Mouse (Mus musculus): ENCODE measurements at regions not wholly inside any gene's neighbourhood (a gene's known extent, or its start where the extent isn't known, plus 50 kb on each side); places are given as distances from the start of the nearest gene placed in this dataset.
A peak's percentile ranks its signal among the peaks of the same experiment; 100 is the strongest.

DNA sequence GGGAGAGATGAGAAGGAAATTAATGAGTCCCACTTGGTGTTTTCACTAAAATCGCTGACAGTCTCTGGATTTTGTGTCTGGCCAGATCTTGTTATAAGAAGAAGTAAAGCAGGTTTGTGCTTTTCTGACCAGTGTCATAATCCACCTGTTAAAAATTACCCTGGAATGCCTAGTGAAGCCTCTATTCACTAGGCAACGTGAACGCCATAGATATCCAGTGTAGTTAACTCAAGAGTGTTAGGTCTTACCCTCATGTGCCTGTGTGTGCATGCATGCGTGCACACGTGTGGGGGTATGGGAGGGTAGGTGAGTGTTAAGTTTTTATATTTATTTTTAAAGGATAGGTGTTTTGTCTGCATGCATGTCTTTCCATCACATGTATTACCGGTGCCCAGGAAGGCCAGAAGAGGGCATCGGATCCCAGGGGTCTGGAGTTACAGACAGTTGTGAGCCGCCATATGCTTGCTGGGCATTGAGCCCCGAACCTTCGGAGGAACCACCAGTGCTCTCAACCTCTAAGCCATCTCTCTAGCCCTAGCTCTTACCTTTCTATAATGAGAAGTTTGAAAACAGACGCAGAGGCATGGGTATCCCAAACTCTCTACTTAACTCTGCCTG lies 107.5 kb upstream of the Plcz1 start:
- no peak overlapping the region for H3K9ac ChIP-seq (replicated peaks; ENCODE audit: low read depth)
- 89% methylated on average over 11 of the region's 11 CpGs for WGBS
- H3K27ac ChIP-seq (ENCODE audit: low read length), result no peak overlapping the region
- H3K4me2 ChIP-seq (replicated peaks; ENCODE audit: low read depth, low read length), result no peak overlapping the region
- no peak overlapping the region for H3K4me3 ChIP-seq (ENCODE audit: low read depth, low read length)
- DNase-seq (ENCODE audit: low spot score), result no peak
- TF ChIP-seq EP300 (IDR thresholded peaks at IDR 0.05) (no peak), CTCF (IDR thresholded peaks at IDR 0.05) (no peak)
- ATAC-seq, result no peak
- no peaks in the 10 kb centered on the region for H3K4me1 ChIP-seq (ENCODE audit: insufficient read depth, low read depth, low read length)
- H3K9me3 ChIP-seq (ENCODE audit: low read length), result no peaks in the 10 kb centered on the region
- no peaks in the 10 kb centered on the region for H3K36me3 ChIP-seq (ENCODE audit: insufficient read depth, low read length)
- H3K27me3 ChIP-seq (replicated peaks; ENCODE audit: insufficient read depth, low read length), result no peaks in the 10 kb centered on the region

GRCm38 (mm10) chr6:140148138-140148537 lies 106.9 kb upstream of the Plcz1 start:
- Histone ChIP-seq H3K4me3 (ENCODE audit: low read depth, low read length) (no peak overlapping the region), H3K27me3 (replicated peaks; ENCODE audit: insufficient read depth, low read length) (no peaks in the 10 kb centered on the region), H3K4me2 (replicated peaks; ENCODE audit: low read depth, low read length) (no peak overlapping the region), H3K27ac (ENCODE audit: low read length) (no peak overlapping the region), H3K9ac (replicated peaks; ENCODE audit: low read depth) (no peak overlapping the region), H3K9me3 (ENCODE audit: low read length) (no peaks in the 10 kb centered on the region), H3K4me1 (ENCODE audit: insufficient read depth, low read depth, low read length) (no peaks in the 10 kb centered on the region), H3K36me3 (ENCODE audit: insufficient read depth, low read length) (no peaks in the 10 kb centered on the region)
- DNase-seq (ENCODE audit: low spot score), result peak; percentile 13
- ATAC-seq, result 0 out of 2 replicates have a peak, but pooled peaks have one; percentile 16
- TF ChIP-seq CTCF (IDR thresholded peaks at IDR 0.05), result no peak
- TF ChIP-seq EP300 (IDR thresholded peaks at IDR 0.05), result no peak
- WGBS, result 38% methylated on average over 3 of the region's 3 CpGs

DNA sequence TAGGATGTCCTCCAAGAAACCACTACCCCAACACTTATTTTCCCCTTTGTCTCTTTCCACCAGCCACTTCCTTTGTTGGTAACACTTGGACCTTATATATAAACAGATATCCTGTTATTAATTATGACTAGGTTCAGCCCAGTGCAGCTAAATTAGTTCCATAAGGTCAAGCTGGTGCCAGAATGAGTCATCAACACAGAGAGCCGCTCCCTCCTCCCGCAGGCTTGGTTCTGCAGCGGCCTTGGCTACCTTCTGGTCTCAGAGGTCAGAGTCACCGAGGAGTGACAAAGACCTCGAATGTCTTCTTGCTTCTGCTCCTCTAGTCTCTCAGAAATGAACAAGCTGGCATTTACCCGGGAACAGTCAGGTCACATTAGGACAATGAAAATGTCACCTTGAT lies 106.5 kb upstream of the Plcz1 start:
- peak; percentile 22 for DNase-seq (ENCODE audit: low spot score)
- no peak overlapping the region for H3K4me3 ChIP-seq (ENCODE audit: low read depth, low read length)

GRCm38 (mm10) chr6:140133734-140134133 lies 92.5 kb upstream of the Plcz1 start:
- no peak for TF ChIP-seq EP300 (IDR thresholded peaks at IDR 0.05)
- TF ChIP-seq CTCF (IDR thresholded peaks at IDR 0.05), result no peak
- Histone ChIP-seq H3K4me1 (ENCODE audit: insufficient read depth, low read depth, low read length) (no peaks in the 10 kb centered on the region), H3K4me2 (replicated peaks; ENCODE audit: low read depth, low read length) (no peak overlapping the region), H3K36me3 (ENCODE audit: insufficient read depth, low read length) (no peaks in the 10 kb centered on the region), H3K27ac (ENCODE audit: low read length) (no peak overlapping the region), H3K9me3 (ENCODE audit: low read length) (no peaks in the 10 kb centered on the region), H3K9ac (replicated peaks; ENCODE audit: low read depth) (no peak overlapping the region), H3K4me3 (ENCODE audit: low read depth, low read length) (no peak overlapping the region), H3K27me3 (replicated peaks; ENCODE audit: insufficient read depth, low read length) (no peaks in the 10 kb centered on the region)
- DNase-seq (ENCODE audit: low spot score), result no peak
- no peak for ATAC-seq
- WGBS, result 73% methylated on average over 8 of the region's 8 CpGs

More for the DNA sequence above, 106.5 kb upstream of the Plcz1 start:
- no peak for TF ChIP-seq EP300 (IDR thresholded peaks at IDR 0.05)
- no peak for TF ChIP-seq CTCF (IDR thresholded peaks at IDR 0.05)
- H3K27ac ChIP-seq (ENCODE audit: low read length), result no peak overlapping the region
- ATAC-seq, result no peak; the same call in 1 of the 2 replicates
- H3K9me3 ChIP-seq (ENCODE audit: low read length), result no peaks in the 10 kb centered on the region
- H3K4me1 ChIP-seq (ENCODE audit: insufficient read depth, low read depth, low read length), result no peaks in the 10 kb centered on the region
- no peaks in the 10 kb centered on the region for H3K36me3 ChIP-seq (ENCODE audit: insufficient read depth, low read length)
- H3K9ac ChIP-seq (replicated peaks; ENCODE audit: low read depth), result no peak overlapping the region
- 50% methylated on average over 6 of the region's 6 CpGs for WGBS
- H3K4me2 ChIP-seq (replicated peaks; ENCODE audit: low read depth, low read length), result no peak overlapping the region
- H3K27me3 ChIP-seq (replicated peaks; ENCODE audit: insufficient read depth, low read length), result no peaks in the 10 kb centered on the region

- no peak for ATAC-seq
- Histone ChIP-seq H3K9me3 (ENCODE audit: low read length) (peaks cover 3% of the 10 kb centered on the region; the same call in 1 of the 2 replicates), H3K4me3 (ENCODE audit: low read depth, low read length) (no peak overlapping the region), H3K4me2 (replicated peaks; ENCODE audit: low read depth, low read length) (no peak overlapping the region), H3K27me3 (replicated peaks; ENCODE audit: insufficient read depth, low read length) (no peaks in the 10 kb centered on the region), H3K36me3 (ENCODE audit: insufficient read depth, low read length) (no peaks in the 10 kb centered on the region), H3K4me1 (ENCODE audit: insufficient read depth, low read depth, low read length) (no peaks in the 10 kb centered on the region), H3K9ac (replicated peaks; ENCODE audit: low read depth) (no peak overlapping the region), H3K27ac (ENCODE audit: low read length) (no peak overlapping the region)
- TF ChIP-seq CTCF (IDR thresholded peaks at IDR 0.05) (no peak), EP300 (IDR thresholded peaks at IDR 0.05) (no peak)
- no peak for DNase-seq (ENCODE audit: low spot score)
- 89% methylated on average over 7 of the region's 7 CpGs for WGBS
These were observed 85.4 kb upstream of the Plcz1 start for GRCm38 (mm10) chr6:140126645-140127044.

GRCm38 (mm10) chr6:140114024-140114423 lies 72.8 kb upstream of the Plcz1 start:
- Histone ChIP-seq H3K27ac (ENCODE audit: low read length) (no peak overlapping the region), H3K9me3 (ENCODE audit: low read length) (no peaks in the 10 kb centered on the region), H3K9ac (replicated peaks; ENCODE audit: low read depth) (no peak overlapping the region), H3K36me3 (ENCODE audit: insufficient read depth, low read length) (no peaks in the 10 kb centered on the region), H3K4me3 (ENCODE audit: low read depth, low read length) (no peak overlapping the region), H3K4me1 (ENCODE audit: insufficient read depth, low read depth, low read length) (no peaks in the 10 kb centered on the region), H3K27me3 (replicated peaks; ENCODE audit: insufficient read depth, low read length) (no peaks in the 10 kb centered on the region), H3K4me2 (replicated peaks; ENCODE audit: low read depth, low read length) (no peak overlapping the region)
- TF ChIP-seq EP300 (IDR thresholded peaks at IDR 0.05) (no peak), CTCF (IDR thresholded peaks at IDR 0.05) (no peak)
- no peak for DNase-seq (ENCODE audit: low spot score)
- ATAC-seq, result no peak
- WGBS, result 71% methylated on average over 2 of the region's 2 CpGs

- Histone ChIP-seq H3K9me3 (ENCODE audit: low read length) (no peaks in the 10 kb centered on the region), H3K27ac (ENCODE audit: low read length) (no peak overlapping the region), H3K27me3 (replicated peaks; ENCODE audit: insufficient read depth, low read length) (no peaks in the 10 kb centered on the region), H3K36me3 (ENCODE audit: insufficient read depth, low read length) (no peaks in the 10 kb centered on the region), H3K9ac (replicated peaks; ENCODE audit: low read depth) (no peak overlapping the region), H3K4me3 (ENCODE audit: low read depth, low read length) (no peak overlapping the region), H3K4me1 (ENCODE audit: insufficient read depth, low read depth, low read length) (no peaks in the 10 kb centered on the region), H3K4me2 (replicated peaks; ENCODE audit: low read depth, low read length) (no peak overlapping the region)
- ATAC-seq (no peak), DNase-seq (ENCODE audit: low spot score) (no peak)
- TF ChIP-seq CTCF (IDR thresholded peaks at IDR 0.05), result no peak
- TF ChIP-seq EP300 (IDR thresholded peaks at IDR 0.05), result no peak
- 75% methylated on average over 10 of the region's 10 CpGs for WGBS
These were observed 70.8 kb upstream of the Plcz1 start for GRCm38 (mm10) chr6:140112054-140112453.

All from lung, postnatal 0 days (tissue).